Mouse (Mus musculus): ENCODE results near the gene Cnga2. TPM values are rescaled to one million over a fixed set of nuclear protein-coding genes. Genes with fewer than 3 reads are reported as not detected.
A peak's percentile ranks its signal among the peaks of the same experiment; 100 is the strongest.
"Not testable (repeated sequence)": the region's sequence is repeated elsewhere in the genome, so short reads cannot be mapped to it uniquely, and the experiment has no call there.

Gene Cnga2
- 1 to 10 TPM in 1 of 2 experiments, under 1 TPM in 1; 0.51 to 1.1 TPM for total RNA-seq (2021)
- long read RNA-seq, experiment 1, partial matches to known transcripts: 1 of 1 reads
- long read RNA-seq, experiment 1, other reads (novel, unspliced or antisense): 0 of 1 reads
- long read RNA-seq, experiment 2: 0 reads

- no peak for DNase-seq (ENCODE audit: low spot score in 2 of 2)
Measured at GRCm38 (mm10) chrX:71991549-71991948, at the start of gene Cnga2. Cnga2 (plus strand) TSS chrX:71991849.

- peak in 1 of 2 experiments; percentile 5 for DNase-seq (ENCODE audit: low spot score in 2 of 2)
Measured at GRCm38 (mm10) chrX:71946631-71947030, 45.0 kb upstream of the Cnga2 start.

- no peak for DNase-seq (ENCODE audit: low spot score in 2 of 2)
Measured at GRCm38 (mm10) chrX:71958366-71958765, 33.3 kb upstream of the Cnga2 start.

- DNase-seq (ENCODE audit: low spot score in 2 of 2): peak; percentile 21 to 25
Measured at GRCm38 (mm10) chrX:71962073-71963051, 29.3 kb upstream of the Cnga2 start, which contains the start of gene Prrg3. Prrg3 (plus strand) TSS chrX:71962624.

- no peak for DNase-seq (ENCODE audit: low spot score in 2 of 2)
Measured at GRCm38 (mm10) chrX:71963275-71963912, 28.3 kb upstream of the Cnga2 start.

- DNase-seq (ENCODE audit: low spot score in 2 of 2): no peak
Measured at GRCm38 (mm10) chrX:71968216-71968615, 23.4 kb upstream of the Cnga2 start.

GRCm38 (mm10) chrX:71968816-71969215, 22.8 kb upstream of the Cnga2 start:
- no peak for DNase-seq (ENCODE audit: low spot score in 2 of 2)

- DNase-seq (ENCODE audit: low spot score in 2 of 2): no peak
Measured at GRCm38 (mm10) chrX:71971325-71971724, 20.3 kb upstream of the Cnga2 start.

- no peak for DNase-seq (ENCODE audit: low spot score in 2 of 2)
Measured at GRCm38 (mm10) chrX:71972686-71973085, 19.0 kb upstream of the Cnga2 start, which contains the start of gene Fate1. Fate1 (plus strand) TSS chrX:71972986.

GRCm38 (mm10) chrX:71977681-71978080, 14.0 kb upstream of the Cnga2 start:
- DNase-seq (ENCODE audit: low spot score in 2 of 2): not testable (repeated sequence)

- no peak for DNase-seq (ENCODE audit: low spot score in 2 of 2)
Measured at GRCm38 (mm10) chrX:71980443-71980842, 11.2 kb upstream of the Cnga2 start.

GRCm38 (mm10) chrX:71981322-71981721, 10.3 kb upstream of the Cnga2 start:
- DNase-seq (ENCODE audit: low spot score in 2 of 2): no peak

GRCm38 (mm10) chrX:71983205-71983604, 8.4 kb upstream of the Cnga2 start:
- DNase-seq (ENCODE audit: low spot score in 2 of 2): no peak

- DNase-seq (ENCODE audit: low spot score in 2 of 2): no peak
Measured at GRCm38 (mm10) chrX:71983775-71984174, 7.9 kb upstream of the Cnga2 start.

- no peak for DNase-seq (ENCODE audit: low spot score in 2 of 2)
Measured at GRCm38 (mm10) chrX:71995972-71996371, 4.3 kb downstream of the Cnga2 start.

GRCm38 (mm10) chrX:72009930-72010329, 18.3 kb downstream of the Cnga2 start:
- DNase-seq (ENCODE audit: low spot score in 2 of 2): no peak

GRCm38 (mm10) chrX:72012236-72012635, 20.6 kb downstream of the Cnga2 start:
- DNase-seq (ENCODE audit: low spot score in 2 of 2): no peak

- DNase-seq (ENCODE audit: low spot score in 2 of 2): no peak
Measured at GRCm38 (mm10) chrX:72012804-72013203, 21.2 kb downstream of the Cnga2 start.

- DNase-seq (ENCODE audit: low spot score in 2 of 2): no peak
Measured at GRCm38 (mm10) chrX:72022241-72022640, 30.6 kb downstream of the Cnga2 start.

GRCm38 (mm10) chrX:72022750-72023398, 31.2 kb downstream of the Cnga2 start:
- no peak for DNase-seq (ENCODE audit: low spot score in 2 of 2)

- DNase-seq (ENCODE audit: low spot score in 2 of 2): no peak
Measured at GRCm38 (mm10) chrX:72023542-72023941, 31.9 kb downstream of the Cnga2 start.

Measured in adrenal gland, postnatal 4 days (tissue).